Mouse (Mus musculus) thymus, adult 2 months (tissue): ENCODE measurements around the gene Rrp1b. TPM values are rescaled to one million over a fixed set of nuclear protein-coding genes. Genes with fewer than 3 reads are reported as not detected.

Source experiments
- DNase-seq: peaks from one replicate; pipeline ENCODE4 v3.0.0; 2021
- H3K27ac ChIP-seq: fragments of 200-500 bp; 2 replicates; pipeline ENCODE4 v1.5.1; 2012; ENCODE audit warnings: low read length, control low read depth; ENCODE audit not compliant: control insufficient read depth, insufficient read depth
- H3K27me3 ChIP-seq: fragments of 200-500 bp; 2 replicates; pipeline ENCODE4 v1.6.1; 2012; ENCODE audit warnings: mild to moderate bottlenecking, low read length, moderate library complexity, mixed read lengths; ENCODE audit not compliant: control insufficient read depth, insufficient read depth
- H3K36me3 ChIP-seq: fragments of 200-500 bp; 2 replicates; pipeline ENCODE4 v1.6.1; 2012; ENCODE audit warnings: mild to moderate bottlenecking, low read length, moderate library complexity; ENCODE audit not compliant: control insufficient read depth, insufficient read depth
- H3K4me1 ChIP-seq: fragments of 200-500 bp; replicated peaks from 2 replicates; pipeline ENCODE4 v1.6.1; 2012; ENCODE audit warnings: low read length; ENCODE audit not compliant: control insufficient read depth, insufficient read depth
- H3K4me3 ChIP-seq: fragments of 200-500 bp; 2 replicates; pipeline ENCODE4 v1.5.1; 2012; ENCODE audit warnings: mild to moderate bottlenecking, low read length, control low read depth, moderate library complexity; ENCODE audit not compliant: control insufficient read depth, insufficient read depth
- CTCF ChIP-seq: fragments of 200-500 bp; IDR thresholded peaks from 2 replicates; pipeline ENCODE4 v1.5.1; 2012; ENCODE audit warnings: mild to moderate bottlenecking, control low read depth, low read length, moderate library complexity, borderline replicate concordance; ENCODE audit not compliant: control insufficient read depth, poor library complexity, insufficient read depth; ENCODE audit errors: extremely low read depth
- POLR2A ChIP-seq: fragments of 200-500 bp; IDR thresholded peaks from 2 replicates; pipeline ENCODE4 v1.6.1; 2012; ENCODE audit warnings: mild to moderate bottlenecking, low read length, control low read depth, moderate library complexity; ENCODE audit not compliant: control insufficient read depth, poor library complexity, insufficient read depth; ENCODE audit errors: extremely low read depth
- WGBS: fragments of 180-500 bp; shearing (Covaris S2); methylation state at CpG from one replicate; pipeline ENCODE4 v1.1.7; 2018; 5-methylcytosine and 5-hydroxymethylcytosine counted together
- polyA plus RNA-seq: library from polyadenylated mRNA; depleted of rRNA; stranded (reverse); fragments of >200 nt; gene quantifications from 2 replicates; pipeline ENCODE4 v1.2.3, GENCODE M21; 2012; rRNA removed

Rrp1b gene
- 15.8 and 17.2 TPM in 2 replicates for polyA plus RNA-seq

DNA sequence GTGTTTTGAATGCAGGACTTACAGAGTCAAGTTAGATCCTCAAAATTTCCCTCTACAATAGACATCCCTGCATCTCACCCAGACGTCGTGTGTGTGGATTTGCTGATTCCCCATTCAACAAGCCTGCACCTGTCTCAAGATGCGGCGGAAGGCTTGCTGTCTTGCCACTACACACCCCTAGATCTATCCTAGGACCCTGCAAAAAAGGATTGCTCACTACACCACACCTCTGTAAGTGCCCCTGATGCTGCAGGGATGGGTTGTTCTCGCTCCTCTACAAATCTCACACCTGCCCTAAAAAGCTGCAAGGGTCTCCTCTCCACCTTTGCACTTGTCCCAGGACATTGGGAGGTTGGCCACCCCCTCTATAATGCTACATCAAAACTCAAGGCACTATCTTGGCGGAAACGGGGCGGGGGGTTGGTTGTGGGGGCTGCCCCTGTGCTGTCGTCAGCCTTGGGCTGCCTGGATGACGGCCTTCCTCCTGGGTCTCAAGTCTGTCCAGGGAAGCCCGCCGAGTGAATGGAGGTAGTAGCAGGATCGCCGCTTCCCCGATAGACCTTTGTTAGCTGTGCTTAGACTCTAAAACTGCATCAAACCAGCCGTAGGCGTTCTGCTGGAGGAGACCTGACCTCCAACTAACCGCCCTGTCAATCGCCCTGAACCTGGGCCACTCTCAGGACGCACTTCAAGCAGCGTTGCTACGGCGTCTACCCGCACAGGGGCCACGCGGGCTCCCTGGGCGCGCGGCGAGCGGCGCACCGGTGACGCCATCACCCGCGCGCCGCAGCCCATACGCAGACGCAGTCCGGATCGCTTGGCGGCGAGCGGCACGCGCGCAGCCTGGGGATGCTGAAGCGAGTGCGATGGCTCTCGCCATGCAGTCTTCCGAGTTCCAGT, at the start of gene Rrp1b, which contains the start of gene Hsf2bp:
Rrp1b (plus strand) TSS at position 492 of the 900 bp plus-strand sequence.
Hsf2bp (minus strand) TSS at position 741 of the 900 bp plus-strand sequence.
- Histone ChIP-seq H3K27me3 (no peaks in the 10 kb centered on the region), H3K4me3 (peak within 1 kb of the TSS; percentile 71), H3K27ac (no peak within 1 kb of the TSS), H3K4me1 (peaks cover 11% of the 10 kb centered on the region), H3K36me3 (no peaks in the 10 kb centered on the region)
- 0 out of 2 replicates have a peak, but pooled peaks have one; percentile 12 for TF ChIP-seq CTCF
- TF ChIP-seq POLR2A: 0 out of 2 replicates have a peak, but pooled peaks have one; percentile 51
- DNase-seq: peak; percentile 51
- WGBS: 5% methylated on average over 52 of the region's 52 CpGs

DNA sequence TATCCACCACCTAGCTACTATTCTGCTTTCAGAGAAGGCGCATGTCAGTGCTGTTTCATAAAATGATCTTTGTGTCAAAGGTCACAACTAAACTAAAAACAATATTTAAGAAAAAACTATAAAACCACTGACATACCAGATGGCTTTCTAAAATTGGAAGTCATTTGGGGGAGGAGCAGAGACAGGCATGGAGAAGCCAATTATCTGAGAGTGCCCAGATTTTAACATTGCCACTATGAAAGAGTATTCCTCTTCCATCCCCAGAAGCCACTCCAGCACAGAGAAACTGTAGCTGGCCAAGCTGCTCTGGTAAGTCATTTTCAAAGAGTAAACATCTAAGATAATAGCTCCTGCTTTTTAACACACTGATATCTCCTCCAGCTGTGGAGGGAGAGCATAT, 49.0 kb upstream of the Rrp1b start:
- DNase-seq: no peak
- no peak for TF ChIP-seq CTCF
- no peak for TF ChIP-seq POLR2A
- Histone ChIP-seq H3K27me3 (no peaks in the 10 kb centered on the region), H3K4me3 (no peak overlapping the region), H3K27ac (no peak overlapping the region), H3K36me3 (no peaks in the 10 kb centered on the region), H3K4me1 (no peaks in the 10 kb centered on the region)
- 94% methylated on average over 1 of the region's 1 CpGs for WGBS

DNA sequence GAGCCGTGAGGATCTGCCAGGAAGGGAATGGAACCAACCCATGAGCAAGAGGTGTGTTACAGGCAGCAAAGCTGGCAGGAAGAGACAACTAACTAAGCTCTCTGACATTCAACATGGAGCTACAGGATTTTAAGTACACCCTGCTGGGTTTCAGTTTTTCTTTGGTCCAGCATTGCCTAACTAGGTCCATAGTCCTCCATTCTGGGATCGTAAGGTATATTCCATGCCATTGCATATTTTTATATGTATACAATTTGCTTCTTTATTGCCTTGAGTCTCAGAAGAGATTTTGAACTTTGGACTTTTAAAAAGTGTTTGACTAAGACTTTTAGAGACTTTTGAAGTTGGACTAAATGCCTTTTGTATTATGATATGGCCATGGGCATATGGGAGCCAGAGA, 46.9 kb upstream of the Rrp1b start:
- no peak for DNase-seq

DNA sequence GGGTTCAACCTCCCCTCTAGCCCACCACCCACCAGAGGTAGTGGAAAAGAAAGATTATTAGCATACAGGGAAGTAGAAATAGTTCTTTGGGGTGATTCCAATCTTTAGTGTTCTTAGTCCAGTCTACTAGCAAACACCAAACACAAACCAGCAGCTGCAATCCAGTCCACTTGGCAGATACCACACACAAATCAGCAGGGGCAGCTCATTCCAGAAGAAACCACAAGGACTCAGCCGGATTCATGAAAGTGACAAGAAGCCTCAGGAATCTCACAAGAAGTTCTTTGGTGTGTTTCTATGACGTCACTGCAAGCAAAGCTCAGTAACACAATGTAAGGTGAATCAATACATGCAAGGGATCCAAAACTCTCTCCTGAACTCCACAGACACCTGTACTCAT, 43.9 kb upstream of the Rrp1b start:
- no peaks in the 10 kb centered on the region for H3K27me3 ChIP-seq
- DNase-seq: no peak
- H3K27ac ChIP-seq: no peak overlapping the region
- no peaks in the 10 kb centered on the region for H3K4me1 ChIP-seq
- 93% methylated on average over 2 of the region's 2 CpGs for WGBS
- H3K36me3 ChIP-seq: no peaks in the 10 kb centered on the region
- H3K4me3 ChIP-seq: no peak overlapping the region
- TF ChIP-seq POLR2A: no peak
- no peak for TF ChIP-seq CTCF

More for the DNA sequence above, 46.9 kb upstream of the Rrp1b start:
- H3K4me3 ChIP-seq: no peak overlapping the region
- TF ChIP-seq CTCF (no peak), POLR2A (no peak)
- 100% methylated on average over 2 of the region's 2 CpGs for WGBS
- no peaks in the 10 kb centered on the region for H3K4me1 ChIP-seq
- no peaks in the 10 kb centered on the region for H3K27me3 ChIP-seq
- no peaks in the 10 kb centered on the region for H3K36me3 ChIP-seq
- H3K27ac ChIP-seq: no peak overlapping the region

DNA sequence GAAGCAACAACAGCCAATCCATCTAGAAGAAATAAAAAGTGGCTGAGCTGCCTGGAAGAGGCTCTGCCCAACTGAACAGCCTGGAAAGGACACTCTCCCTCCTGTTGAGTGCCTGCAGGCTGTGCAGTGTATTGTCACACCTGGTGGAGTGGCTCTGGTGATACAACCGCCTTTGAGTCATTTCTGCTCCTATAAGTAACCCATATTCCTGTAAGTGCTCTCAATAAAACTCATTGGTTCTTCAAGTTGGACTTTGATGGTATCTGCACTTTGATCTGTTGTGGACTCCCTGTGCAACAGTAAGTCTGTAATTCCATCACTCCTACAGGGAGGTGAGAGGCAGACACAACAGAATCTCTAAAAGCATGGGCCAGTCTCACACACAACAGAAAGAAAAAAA, 42.5 kb upstream of the Rrp1b start:
- no peaks in the 10 kb centered on the region for H3K27me3 ChIP-seq
- no peaks in the 10 kb centered on the region for H3K4me1 ChIP-seq
- no peak overlapping the region for H3K27ac ChIP-seq
- TF ChIP-seq POLR2A: no peak
- TF ChIP-seq CTCF: no peak
- DNase-seq: no peak
- WGBS: 100% methylated on average over 1 of the region's 1 CpGs
- H3K4me3 ChIP-seq: no peak overlapping the region
- H3K36me3 ChIP-seq: no peaks in the 10 kb centered on the region

DNA sequence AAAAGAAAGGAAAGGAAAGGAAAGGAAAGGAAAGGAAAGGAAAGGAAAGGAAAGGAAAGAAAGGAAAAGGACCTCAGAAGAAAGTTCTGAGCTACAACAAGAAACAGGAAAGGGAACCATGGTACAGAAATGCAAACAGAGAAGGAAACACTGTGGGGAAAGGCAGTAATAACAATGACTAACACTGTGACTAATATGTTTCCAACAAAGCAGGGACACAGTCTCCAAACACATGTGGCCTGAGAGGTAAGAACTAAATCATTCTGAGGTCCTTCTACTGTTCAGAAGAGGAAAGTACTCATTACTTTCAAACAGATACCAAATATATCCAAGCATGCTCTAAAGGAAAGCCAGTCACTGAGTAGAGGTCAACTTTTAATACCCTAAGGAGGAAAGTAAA, 41.8 kb upstream of the Rrp1b start:
- Histone ChIP-seq H3K27ac (no peak overlapping the region), H3K27me3 (no peaks in the 10 kb centered on the region), H3K4me3 (no peak overlapping the region), H3K36me3 (no peaks in the 10 kb centered on the region), H3K4me1 (no peaks in the 10 kb centered on the region)
- no peak for DNase-seq
- TF ChIP-seq CTCF: no peak
- no peak for TF ChIP-seq POLR2A

DNA sequence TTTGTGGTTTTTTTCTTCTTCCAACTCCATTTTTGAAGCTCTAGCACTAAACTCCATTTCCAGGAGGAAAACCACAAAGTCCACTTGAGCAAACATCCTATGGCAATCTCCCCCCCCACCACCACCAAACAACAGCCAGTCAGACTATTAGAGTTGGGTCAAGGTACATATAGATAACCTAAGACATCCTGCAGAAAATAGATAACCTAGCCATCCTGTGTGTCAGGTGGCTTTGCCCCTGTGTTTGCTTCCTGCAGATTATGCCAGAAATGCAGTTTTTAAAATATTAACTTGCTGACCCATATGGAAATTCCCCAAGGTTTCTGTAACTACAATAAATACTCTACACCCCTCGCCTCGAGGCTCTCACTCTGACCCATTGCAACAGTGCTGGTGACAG, 40.1 kb upstream of the Rrp1b start:
- WGBS: 75% methylated on average over 2 of the region's 2 CpGs

More for the DNA sequence above, 40.1 kb upstream of the Rrp1b start:
- no peaks in the 10 kb centered on the region for H3K4me1 ChIP-seq
- no peak overlapping the region for H3K27ac ChIP-seq
- H3K27me3 ChIP-seq: no peaks in the 10 kb centered on the region
- DNase-seq: no peak
- H3K4me3 ChIP-seq: no peak overlapping the region
- no peaks in the 10 kb centered on the region for H3K36me3 ChIP-seq
- TF ChIP-seq CTCF (no peak), POLR2A (no peak)
